In genomic region chr1:137839263-137839662, GRCm38 (mm10) we compare ENCODE assay signal across 19 mouse cellular contexts.
DNase-seq lines count a peak whose midpoint lies in the region; ATAC-seq lines count a peak whose summit lies in the region.
"Had no signal": no experiment of that assay in that cellular context is flagged by ENCODE, and none has a peak within 500 bp of the region (broad histone marks: within the 10 kb centered on the region; RNA-seq: fewer than 3 reads in every experiment).

No protein-coding gene starts in this region.

- intact Hi-C loops in heart, postnatal 36 days (cut with DNase I), result no loop called here

- H3K4me2 ChIP-seq in midbrain, embryonic 15.5 days, result no peak overlapping the region
- H3K4me2 ChIP-seq in midbrain, embryonic 14.5 days (ENCODE audit: low read length), result no peak overlapping the region
- H3K4me2 ChIP-seq in embryonic facial prominence, embryonic 13.5 days, result no peak overlapping the region

- H3K4me1 ChIP-seq in midbrain, embryonic 15.5 days, result peaks cover 4% of the 10 kb centered on the region; the same call in 1 of the 2 replicates
- H3K4me1 ChIP-seq in midbrain, embryonic 14.5 days (ENCODE audit: control insufficient read depth, insufficient read depth, low read length), result no peaks in the 10 kb centered on the region
- peaks cover 4% of the 10 kb centered on the region; the same call in 1 of the 2 replicates for H3K4me1 ChIP-seq in embryonic facial prominence, embryonic 13.5 days
- H3K4me1 ChIP-seq: heart, embryonic 10.5 days had no signal

- H3K4me3 ChIP-seq in midbrain, embryonic 15.5 days, result no peak overlapping the region
- H3K4me3 ChIP-seq in midbrain, embryonic 14.5 days (replicated peaks; ENCODE audit: low read depth, low read length), result no peak overlapping the region
- H3K4me3 ChIP-seq in embryonic facial prominence, embryonic 13.5 days, result no peak overlapping the region
- H3K4me3 ChIP-seq: heart, embryonic 10.5 days; hindbrain, embryonic 10.5 days had no signal

- peak; percentile 6 for DNase-seq in heart, postnatal 4 days
- no peak for DNase-seq in heart, postnatal 36 days
- DNase-seq in midbrain, embryonic 14.5 days, result no peak
- DNase-seq in retina, embryonic 14.5 days (ENCODE audit: low spot score), result peak; percentile 19
- DNase-seq in Muller cell, postnatal 12 days (ENCODE audit: inconsistent ontology term), result no peak
- DNase-seq: adrenal gland, postnatal 25 days; cerebellum, postnatal 25 days; gastrocnemius, postnatal 10 days; kidney, postnatal 36 days; layer of hippocampus, postnatal 36 days; liver, postnatal 0 days; right cerebral cortex, postnatal 14 days; thymus, adult 2 months had no signal

- no peak for ATAC-seq in midbrain, embryonic 15.5 days (replicated peaks)
- ATAC-seq in midbrain, embryonic 14.5 days (ENCODE audit: low FRiP score, low TSS enrichment), result no peak
- no peak for ATAC-seq in embryonic facial prominence, embryonic 13.5 days (ENCODE audit: insufficient number of reproducible peaks, insufficient read depth, low FRiP score, low TSS enrichment, low read depth)
- ATAC-seq: intestine, postnatal 0 days; liver, postnatal 0 days; midbrain, embryonic 16.5 days had no signal

- no peak overlapping the region for H3K9ac ChIP-seq in midbrain, embryonic 15.5 days
- H3K9ac ChIP-seq in midbrain, embryonic 14.5 days (replicated peaks; ENCODE audit: low read length), result no peak overlapping the region
- H3K9ac ChIP-seq in embryonic facial prominence, embryonic 13.5 days, result no peak overlapping the region
- H3K9ac ChIP-seq: liver, postnatal 0 days had no signal

- H3K27ac ChIP-seq in midbrain, embryonic 15.5 days, result peak overlapping the region; percentile 42; the same call in 1 of the 2 replicates
- H3K27ac ChIP-seq in midbrain, embryonic 14.5 days (replicated peaks; ENCODE audit: low read depth, low read length), result no peak overlapping the region
- H3K27ac ChIP-seq in embryonic facial prominence, embryonic 13.5 days, result peak overlapping the region; percentile 58; the same call in 1 of the 2 replicates
- H3K27ac ChIP-seq: heart, embryonic 10.5 days; hindbrain, embryonic 10.5 days had no signal

- H3K27me3 ChIP-seq in midbrain, embryonic 15.5 days (replicated peaks), result no peaks in the 10 kb centered on the region
- H3K27me3 ChIP-seq in midbrain, embryonic 14.5 days (ENCODE audit: control insufficient read depth, insufficient read depth, low read length), result no peaks in the 10 kb centered on the region
- no peaks in the 10 kb centered on the region for H3K27me3 ChIP-seq in embryonic facial prominence, embryonic 13.5 days

- H3K9me3 ChIP-seq in midbrain, embryonic 15.5 days, result no peaks in the 10 kb centered on the region
- H3K9me3 ChIP-seq in midbrain, embryonic 14.5 days (ENCODE audit: control insufficient read depth, low read length), result no peaks in the 10 kb centered on the region
- no peaks in the 10 kb centered on the region; the same call in 1 of the 2 replicates for H3K9me3 ChIP-seq in embryonic facial prominence, embryonic 13.5 days
- H3K9me3 ChIP-seq: heart, embryonic 10.5 days; hindbrain, embryonic 10.5 days had no signal

- 85% methylated on average over 2 of the region's 2 CpGs for WGBS in midbrain, embryonic 15.5 days
- 87% methylated on average over 2 of the region's 2 CpGs for WGBS in midbrain, embryonic 14.5 days
- 26% methylated on average over 2 of the region's 2 CpGs for WGBS in embryonic facial prominence, embryonic 13.5 days

- no peaks in the 10 kb centered on the region for H3K36me3 ChIP-seq in midbrain, embryonic 15.5 days (replicated peaks)
- no peaks in the 10 kb centered on the region for H3K36me3 ChIP-seq in midbrain, embryonic 14.5 days (ENCODE audit: control insufficient read depth, insufficient read depth, low read length)
- H3K36me3 ChIP-seq in embryonic facial prominence, embryonic 13.5 days, result no peaks in the 10 kb centered on the region
- H3K36me3 ChIP-seq: heart, embryonic 10.5 days; hindbrain, embryonic 10.5 days had no signal

Comparison
In these comparisons a context has a peak if more than half of its experiments do, and no peak if none do; other contexts are left out.
1. DNase-seq: peak in heart, postnatal 4 days (single experiment) and retina, embryonic 14.5 days (single experiment); none in heart, postnatal 36 days (0 of 2), midbrain, embryonic 14.5 days (single experiment) and Muller cell, postnatal 12 days (single experiment).